Mouse (Mus musculus): ENCODE results near the gene Cplx1. TPM values are rescaled to one million over a fixed set of nuclear protein-coding genes. Genes with fewer than 3 reads are reported as not detected.
"Not testable (repeated sequence)": the region's sequence is repeated elsewhere in the genome, so short reads cannot be mapped to it uniquely, and the experiment has no call there.

Gene Cplx1
- polyA plus RNA-seq, 1 experiment from 2014 or later = 31.6 TPM

GRCm38 (mm10) chr5:108515581-108516361, 34.1 kb downstream of the Cplx1 start:
- H3K9ac ChIP-seq (replicated peaks) = no peak overlapping the region
- H3K27me3 ChIP-seq = no peaks in the 10 kb centered on the region
- H3K9me3 ChIP-seq = no peaks in the 10 kb centered on the region
- no peak overlapping the region for H3K4me3 ChIP-seq (replicated peaks)
- H3K4me2 ChIP-seq (replicated peaks) = no peak overlapping the region
- 65% methylated on average over 6 of the region's 6 CpGs for WGBS
- H3K4me1 ChIP-seq (replicated peaks) = no peaks in the 10 kb centered on the region
- no peak for ATAC-seq
- no peak overlapping the region for H3K27ac ChIP-seq
- H3K36me3 ChIP-seq = peaks cover 8% of the 10 kb centered on the region; the same call in 1 of the 2 replicates

DNA sequence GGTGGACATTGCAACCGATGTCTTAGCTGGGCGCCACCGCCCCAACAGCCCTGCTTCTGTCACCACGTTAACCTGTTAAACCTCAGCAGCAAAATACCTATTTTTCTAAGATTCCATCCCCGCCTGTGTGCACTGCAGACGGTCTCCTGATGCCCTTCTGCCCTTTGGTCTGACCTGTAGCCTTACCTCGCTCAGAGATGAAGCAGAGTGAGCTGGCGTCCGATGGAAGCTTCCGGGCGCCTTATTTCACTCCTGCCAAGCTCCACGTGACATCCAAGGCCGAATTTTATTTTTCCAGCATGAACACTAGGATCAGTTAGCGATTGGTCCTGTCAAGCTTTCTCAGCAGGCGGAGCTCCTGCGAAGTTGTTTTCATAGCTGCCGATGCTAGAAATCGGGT, 47.5 kb downstream of the Cplx1 start:
- no peaks in the 10 kb centered on the region for H3K27me3 ChIP-seq
- no peak for ATAC-seq
- H3K27ac ChIP-seq = no peak overlapping the region
- H3K9ac ChIP-seq (replicated peaks) = no peak overlapping the region
- H3K4me3 ChIP-seq (replicated peaks) = no peak overlapping the region
- H3K36me3 ChIP-seq = peaks cover 79% of the 10 kb centered on the region
- no peaks in the 10 kb centered on the region for H3K4me1 ChIP-seq (replicated peaks)
- no peak overlapping the region for H3K4me2 ChIP-seq (replicated peaks)
- H3K9me3 ChIP-seq = no peaks in the 10 kb centered on the region
- 95% methylated on average over 18 of the region's 18 CpGs for WGBS

DNA sequence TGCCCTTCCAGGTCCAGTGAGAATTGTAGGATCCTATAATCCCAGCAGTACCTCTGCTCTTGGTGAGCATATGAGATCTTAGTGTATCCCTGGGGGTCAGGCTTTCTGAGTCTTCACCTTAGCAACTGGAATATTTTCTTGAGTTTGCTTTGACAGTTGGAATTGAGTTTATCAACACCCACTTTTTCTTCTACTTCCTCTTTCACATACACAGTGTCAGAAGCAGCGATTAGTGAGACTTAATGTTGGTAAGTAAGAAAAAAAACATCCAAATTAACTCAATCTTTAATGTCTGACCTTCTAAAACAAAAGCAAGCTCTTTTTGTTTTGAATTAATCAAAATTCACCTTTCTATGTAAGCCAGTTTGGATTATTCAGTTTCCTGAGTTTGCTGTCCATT, 48.3 kb downstream of the Cplx1 start:
- Histone ChIP-seq H3K27ac (no peak overlapping the region), H3K36me3 (peaks cover 85% of the 10 kb centered on the region), H3K27me3 (no peaks in the 10 kb centered on the region), H3K9ac (replicated peaks) (no peak overlapping the region), H3K9me3 (no peaks in the 10 kb centered on the region), H3K4me1 (replicated peaks) (no peaks in the 10 kb centered on the region), H3K4me2 (replicated peaks) (no peak overlapping the region), H3K4me3 (replicated peaks) (no peak overlapping the region)
- no peak for ATAC-seq
- 98% methylated on average over 1 of the region's 1 CpGs for WGBS

DNA sequence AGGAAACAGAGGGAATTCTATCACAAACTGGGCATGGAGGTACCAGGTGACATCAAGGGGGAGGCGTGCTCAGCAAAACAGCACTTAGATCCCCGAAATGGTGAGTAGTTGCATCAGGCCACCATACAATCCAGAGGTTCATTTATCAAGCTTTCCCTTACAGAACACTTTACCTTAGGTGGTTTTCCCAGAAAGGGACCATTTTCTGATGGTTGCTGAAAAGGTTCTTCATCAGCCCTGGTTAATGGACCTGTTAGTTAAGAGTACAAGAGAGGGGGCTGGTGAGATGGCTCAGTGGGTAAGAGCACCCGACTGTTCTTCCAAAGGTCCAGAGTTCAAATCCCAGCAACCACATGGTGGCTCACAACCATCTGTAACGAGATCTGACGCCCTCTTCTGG, 63.7 kb downstream of the Cplx1 start:
- H3K4me3 ChIP-seq (replicated peaks); H3K27me3 ChIP-seq; ATAC-seq; H3K9ac ChIP-seq (replicated peaks); H3K4me1 ChIP-seq (replicated peaks); H3K4me2 ChIP-seq (replicated peaks); H3K9me3 ChIP-seq; H3K27ac ChIP-seq: not testable (repeated sequence)
- peaks cover 53% of the 10 kb centered on the region for H3K36me3 ChIP-seq
- whole genome bisulfite sequencing = 94% methylated on average over 5 of the region's 5 CpGs

DNA sequence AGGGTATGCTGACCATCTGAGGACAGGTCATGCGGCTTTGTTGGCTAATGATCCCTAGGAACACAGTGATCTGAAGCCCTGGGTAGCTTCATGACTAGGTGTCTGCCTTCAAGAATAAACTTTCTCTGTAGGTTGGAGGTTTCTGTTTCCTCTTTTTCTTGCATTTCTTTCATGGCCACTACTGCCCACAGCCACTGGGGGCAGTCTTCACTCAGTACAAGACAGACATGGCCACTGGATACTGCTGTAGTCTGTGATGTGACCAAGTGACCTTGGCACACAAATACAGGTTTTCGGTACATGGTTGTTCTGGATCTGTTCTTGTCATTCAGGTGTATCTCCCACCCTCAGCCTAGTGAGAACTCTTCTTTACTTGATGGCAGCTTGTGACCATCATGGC, 64.6 kb downstream of the Cplx1 start:
- Histone ChIP-seq H3K27me3 (no peaks in the 10 kb centered on the region), H3K36me3 (peaks cover 45% of the 10 kb centered on the region), H3K9me3 (no peaks in the 10 kb centered on the region), H3K4me2 (replicated peaks) (no peak overlapping the region), H3K27ac (no peak overlapping the region), H3K9ac (replicated peaks) (no peak overlapping the region), H3K4me3 (replicated peaks) (no peak overlapping the region), H3K4me1 (replicated peaks) (no peaks in the 10 kb centered on the region)
- ATAC-seq = no peak
- WGBS = 94% methylated on average over 2 of the region's 2 CpGs

DNA sequence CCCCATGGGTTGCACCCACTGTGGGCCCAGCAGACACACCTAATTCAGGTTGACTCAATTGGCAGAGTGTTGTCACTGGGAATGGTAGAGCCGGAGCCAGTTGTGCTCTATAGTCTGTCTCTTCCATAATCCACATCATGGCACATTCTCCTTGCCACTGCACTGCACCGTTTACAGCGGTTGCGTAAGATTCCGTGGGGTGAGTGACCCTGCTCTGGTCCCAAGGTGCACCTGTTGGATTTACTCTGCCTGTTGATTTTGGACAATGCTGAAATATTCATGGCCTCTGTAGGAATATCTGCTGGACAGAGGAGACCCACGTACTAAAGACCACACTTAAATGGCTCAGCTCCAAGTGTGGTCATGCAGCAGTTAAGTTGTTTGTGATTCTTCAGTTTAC, 66.8 kb downstream of the Cplx1 start:
- H3K27ac ChIP-seq = no peak overlapping the region
- no peak overlapping the region for H3K4me3 ChIP-seq (replicated peaks)
- ATAC-seq = no peak
- H3K9ac ChIP-seq (replicated peaks) = no peak overlapping the region
- H3K36me3 ChIP-seq = peaks cover 39% of the 10 kb centered on the region
- no peaks in the 10 kb centered on the region for H3K27me3 ChIP-seq
- H3K4me1 ChIP-seq (replicated peaks) = no peaks in the 10 kb centered on the region
- no peaks in the 10 kb centered on the region for H3K9me3 ChIP-seq
- no peak overlapping the region for H3K4me2 ChIP-seq (replicated peaks)
- 93% methylated on average over 6 of the region's 6 CpGs for WGBS

- Histone ChIP-seq H3K4me2 (replicated peaks) (no peak overlapping the region), H3K36me3 (peaks cover 79% of the 10 kb centered on the region), H3K4me1 (replicated peaks) (no peaks in the 10 kb centered on the region), H3K27me3 (no peaks in the 10 kb centered on the region), H3K4me3 (replicated peaks) (no peak overlapping the region), H3K9ac (replicated peaks) (no peak overlapping the region), H3K9me3 (no peaks in the 10 kb centered on the region), H3K27ac (no peak overlapping the region)
- 84% methylated on average over 3 of the region's 3 CpGs for WGBS
- no peak for ATAC-seq
These were observed 73.8 kb downstream of the Cplx1 start for GRCm38 (mm10) chr5:108475977-108476376.

DNA sequence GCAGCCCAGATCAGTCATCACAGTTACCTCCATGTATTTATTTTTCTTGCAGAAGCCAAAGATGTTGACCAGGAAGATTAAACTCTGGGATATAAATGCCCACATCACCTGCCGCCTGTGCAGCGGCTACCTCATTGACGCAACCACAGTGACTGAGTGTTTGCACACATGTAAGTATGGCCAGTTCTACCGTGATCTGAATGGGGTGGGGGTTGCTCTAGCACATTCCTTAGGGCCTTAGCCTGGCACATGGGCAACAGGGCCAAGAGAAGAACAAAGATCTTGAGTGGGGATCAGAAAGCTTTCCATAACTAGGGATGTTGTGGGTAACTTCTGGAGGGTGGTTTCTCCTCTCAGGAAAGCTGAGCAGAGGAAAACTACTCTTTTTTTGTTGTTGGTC, 76.1 kb downstream of the Cplx1 start:
- WGBS = 90% methylated on average over 4 of the region's 4 CpGs
- Histone ChIP-seq H3K27ac (no peak overlapping the region), H3K4me1 (replicated peaks) (no peaks in the 10 kb centered on the region; the same call in 1 of the 2 replicates), H3K4me2 (replicated peaks) (no peak overlapping the region), H3K27me3 (no peaks in the 10 kb centered on the region), H3K9ac (replicated peaks) (no peak overlapping the region), H3K4me3 (replicated peaks) (no peak overlapping the region), H3K36me3 (peaks cover 71% of the 10 kb centered on the region), H3K9me3 (no peaks in the 10 kb centered on the region)
- no peak for ATAC-seq

GRCm38 (mm10) chr5:108469617-108470016, 80.2 kb downstream of the Cplx1 start:
- Histone ChIP-seq H3K9me3 (no peaks in the 10 kb centered on the region), H3K4me3 (replicated peaks) (no peak overlapping the region), H3K36me3 (peaks cover 32% of the 10 kb centered on the region), H3K27me3 (no peaks in the 10 kb centered on the region), H3K4me2 (replicated peaks) (no peak overlapping the region), H3K9ac (replicated peaks) (no peak overlapping the region), H3K27ac (no peak overlapping the region), H3K4me1 (replicated peaks) (peaks cover 28% of the 10 kb centered on the region)
- WGBS = 80% methylated on average over 7 of the region's 7 CpGs
- ATAC-seq = no peak

Other genes with a start within 250 kb of the Cplx1 start
- 6.0 and 6.1 TPM in 2 replicates for gene Pigg, start 237.4 kb downstream of the Cplx1 start, polyA plus RNA-seq (2015; fragmentation: Nextera tagmentation; extraction: Ambion mirVana)
- gene Gm42517, start 182.1 kb downstream of the Cplx1 start, polyA plus RNA-seq (2015; fragmentation: Nextera tagmentation; extraction: Ambion mirVana) = 0.53 and 0.61 TPM in 2 replicates
- gene Pde6b, start 161.6 kb downstream of the Cplx1 start, polyA plus RNA-seq (2015; fragmentation: Nextera tagmentation; extraction: Ambion mirVana) = 0.17 and 0.48 TPM in 2 replicates
- gene Atp5k, start 115.6 kb downstream of the Cplx1 start, polyA plus RNA-seq (2015; fragmentation: Nextera tagmentation; extraction: Ambion mirVana) = 433 and 451 TPM in 2 replicates
- 0.10 TPM in 1 of 2 replicates, not detected in the other for gene Mfsd7a, start 101.1 kb downstream of the Cplx1 start, polyA plus RNA-seq (2015; fragmentation: Nextera tagmentation; extraction: Ambion mirVana)
- gene Pcgf3, start 88.8 kb downstream of the Cplx1 start, polyA plus RNA-seq (2015; fragmentation: Nextera tagmentation; extraction: Ambion mirVana) = 31.7 and 35.4 TPM in 2 replicates
- gene Gak, start 79.7 kb upstream of the Cplx1 start, polyA plus RNA-seq (2015; fragmentation: Nextera tagmentation; extraction: Ambion mirVana) = 50.3 and 51.7 TPM in 2 replicates
- gene Tmem175, start 79.7 kb upstream of the Cplx1 start, polyA plus RNA-seq (2015; fragmentation: Nextera tagmentation; extraction: Ambion mirVana) = 23.7 and 23.8 TPM in 2 replicates
- 10.6 and 10.7 TPM in 2 replicates for gene Idua, start 110.3 kb upstream of the Cplx1 start, polyA plus RNA-seq (2015; fragmentation: Nextera tagmentation; extraction: Ambion mirVana)
- 23.7 and 26.6 TPM in 2 replicates for gene Dgkq, start 119.6 kb upstream of the Cplx1 start, polyA plus RNA-seq (2015; fragmentation: Nextera tagmentation; extraction: Ambion mirVana)
- gene Slc26a1, start 125.5 kb upstream of the Cplx1 start, polyA plus RNA-seq (2015; fragmentation: Nextera tagmentation; extraction: Ambion mirVana) = 1.7 and 2.6 TPM in 2 replicates
- 4.0 and 5.3 TPM in 2 replicates for gene Fgfrl1, start 142.4 kb upstream of the Cplx1 start, polyA plus RNA-seq (2015; fragmentation: Nextera tagmentation; extraction: Ambion mirVana)
- gene Rnf212, start 225.0 kb upstream of the Cplx1 start, polyA plus RNA-seq (2015; fragmentation: Nextera tagmentation; extraction: Ambion mirVana) = not detected in 2 replicates
- not detected in 2 replicates for gene Tmed11, start 245.3 kb upstream of the Cplx1 start, polyA plus RNA-seq (2015; fragmentation: Nextera tagmentation; extraction: Ambion mirVana)